ENCODE assay signal across 8 mouse cellular contexts in genomic region chr5:36695461-36696231, GRCm38 (mm10). TPM values are rescaled to one million over a fixed set of nuclear protein-coding genes. Genes with fewer than 3 reads are reported as not detected.
DNase-seq lines count a peak whose midpoint lies in the region; ATAC-seq and TF ChIP-seq lines count a peak whose summit lies in the region.

Gene D5Ertd579e, minus strand, starts transcription at chr5:36696024.

- no peaks in the 10 kb centered on the region for H3K9me3 ChIP-seq in E14TG2a.4 (ENCODE audit: low read length)
- H3K9me3 ChIP-seq in forebrain, embryonic 13.5 days (replicated peaks) = no peaks in the 10 kb centered on the region
- no peaks in the 10 kb centered on the region for H3K9me3 ChIP-seq in liver, postnatal 0 days (ENCODE audit: low read length)
- no peaks in the 10 kb centered on the region for H3K9me3 ChIP-seq in neural tube, embryonic 14.5 days (ENCODE audit: control insufficient read depth, low read length)

- H3K4me1 ChIP-seq in E14TG2a.4 (replicated peaks; ENCODE audit: low read depth, low read length) = peaks cover 22% of the 10 kb centered on the region
- peaks cover 32% of the 10 kb centered on the region for H3K4me1 ChIP-seq in forebrain, embryonic 13.5 days
- H3K4me1 ChIP-seq in liver, postnatal 0 days (ENCODE audit: insufficient read depth) = peaks cover 47% of the 10 kb centered on the region
- peaks cover 5% of the 10 kb centered on the region; the same call in 1 of the 2 replicates for H3K4me1 ChIP-seq in neural tube, embryonic 14.5 days (ENCODE audit: control insufficient read depth, insufficient read depth, low read length)

- no peak for TF ChIP-seq EP300 in liver, postnatal 0 days (IDR thresholded peaks at IDR 0.05; ENCODE audit: low read depth)

- 0 out of 2 replicates have a peak, but pooled peaks cover 4% of the 10 kb centered on the region for H3K36me3 ChIP-seq in E14TG2a.4 (ENCODE audit: insufficient read depth, low read length)
- no peaks in the 10 kb centered on the region for H3K36me3 ChIP-seq in forebrain, embryonic 13.5 days (ENCODE audit: poor library complexity, severe bottlenecking)
- no peaks in the 10 kb centered on the region for H3K36me3 ChIP-seq in liver, postnatal 0 days (replicated peaks; ENCODE audit: insufficient read depth, low read length)
- no peaks in the 10 kb centered on the region for H3K36me3 ChIP-seq in neural tube, embryonic 14.5 days (ENCODE audit: control insufficient read depth, insufficient read depth, low read length)

- H3K4me3 ChIP-seq in E14TG2a.4 (replicated peaks; ENCODE audit: low read length) = peak within 1 kb of the TSS; percentile 85
- H3K4me3 ChIP-seq in forebrain, embryonic 13.5 days = peak within 1 kb of the TSS; percentile 85
- H3K4me3 ChIP-seq in liver, postnatal 0 days (ENCODE audit: low read depth, low read length) = peak within 1 kb of the TSS; percentile 77
- peak within 1 kb of the TSS; percentile 83 for H3K4me3 ChIP-seq in neural tube, embryonic 14.5 days (ENCODE audit: low read depth, low read length)

- DNase-seq in c-Kit-positive CD71-positive TER-119-positive erythroid progenitor cells, embryonic 14.5 days (ENCODE audit: low spot score) = peak; percentile 86
- peak; percentile 95 to 96 for DNase-seq in heart, postnatal 10 days
- no peak for DNase-seq in large intestine, adult 2 months (ENCODE audit: low read depth, low spot score)
- peak; percentile 94 for DNase-seq in liver, postnatal 0 days
- peak; percentile 95 for DNase-seq in testis, postnatal 10 days (ENCODE audit: low spot score)

- peak within 1 kb of the TSS; percentile 90 for H3K27ac ChIP-seq in forebrain, embryonic 13.5 days
- peak within 1 kb of the TSS; percentile 98 for H3K27ac ChIP-seq in liver, postnatal 0 days (ENCODE audit: low read depth)
- peak within 1 kb of the TSS; percentile 87 for H3K27ac ChIP-seq in neural tube, embryonic 14.5 days (ENCODE audit: low read depth, low read length)

- peaks cover 26% of the 10 kb centered on the region for H3K27me3 ChIP-seq in E14TG2a.4 (ENCODE audit: insufficient read depth, low read length)
- H3K27me3 ChIP-seq in forebrain, embryonic 13.5 days = no peaks in the 10 kb centered on the region
- H3K27me3 ChIP-seq in liver, postnatal 0 days (ENCODE audit: insufficient read depth, low read length) = no peaks in the 10 kb centered on the region
- no peaks in the 10 kb centered on the region for H3K27me3 ChIP-seq in neural tube, embryonic 14.5 days (ENCODE audit: control insufficient read depth, insufficient read depth, low read length)

- peak within 1 kb of the TSS; percentile 94 for H3K9ac ChIP-seq in forebrain, embryonic 13.5 days
- peak within 1 kb of the TSS; percentile 82 for H3K9ac ChIP-seq in liver, postnatal 0 days (replicated peaks)
- H3K9ac ChIP-seq in neural tube, embryonic 14.5 days (replicated peaks; ENCODE audit: low read depth, low read length) = peak within 1 kb of the TSS; percentile 87

- under 1% methylated on average over 88 of the region's 104 CpGs for WGBS in forebrain, embryonic 13.5 days
- under 1% methylated on average over 104 of the region's 104 CpGs for WGBS in large intestine, adult 2 months
- WGBS in liver, postnatal 0 days (ENCODE audit: insufficient replicate concordance) = 2% methylated on average over 73 of the region's 104 CpGs
- WGBS in neural tube, embryonic 14.5 days = under 1% methylated on average over 74 of the region's 104 CpGs

- ATAC-seq in forebrain, embryonic 13.5 days = peak; percentile 97
- ATAC-seq in liver, postnatal 0 days = peak; percentile 94
- peak; percentile 96 for ATAC-seq in neural tube, embryonic 14.5 days (ENCODE audit: low read depth)

- intact Hi-C loops in heart, postnatal 10 days (cut with DNase I) = loop anchor here (1.0 to 2.0 kb wide), 2 partner anchors 17 to 45 kb away; no protein-coding TSS in a partner anchor

- H3K4me2 ChIP-seq in forebrain, embryonic 13.5 days = peak within 1 kb of the TSS; percentile 71
- H3K4me2 ChIP-seq in liver, postnatal 0 days (ENCODE audit: low read depth, low read length) = peak within 1 kb of the TSS; percentile 97
- peak within 1 kb of the TSS; percentile 74 for H3K4me2 ChIP-seq in neural tube, embryonic 14.5 days (ENCODE audit: low read depth, low read length)

- TF ChIP-seq CTCF in E14TG2a.4 (conservative IDR thresholded peaks at IDR 0.05; ENCODE audit: low read length) = no peak
- TF ChIP-seq CTCF in liver, postnatal 0 days (IDR thresholded peaks at IDR 0.05; ENCODE audit: low read depth) = no peak

RNA-seq across cellular contexts. Expression of gene D5Ertd579e, which starts in this region (rescaled TPM):
- polyA plus RNA-seq in forebrain, embryonic 13.5 days (2015; fragmentation: Nextera tagmentation; extraction: Ambion mirVana) = 27.4 and 34.3 TPM in 2 replicates
- 10 to 100 TPM; 93.6 to 97.2 TPM for total RNA-seq in heart, postnatal 10 days (2021)
- 24.5 and 35.9 TPM in 2 replicates for polyA plus RNA-seq in large intestine, adult 2 months (2012; rRNA removed)
- polyA plus RNA-seq in liver, postnatal 0 days (2015; fragmentation: Nextera tagmentation; extraction: Ambion mirVana) = 15.9 and 18.5 TPM in 2 replicates
- polyA plus RNA-seq in neural tube, embryonic 14.5 days (2014; fragmentation: Nextera tagmentation; extraction: Ambion mirVana) = 46.8 and 50.7 TPM in 2 replicates
